Mouse (Mus musculus) lung, adult 2 months (tissue): ENCODE data around the gene Lsm3.
A peak's percentile ranks its signal among the peaks of the same experiment; 100 is the strongest.

Experiments
- CTCF ChIP-seq: fragments of 200-500 bp; IDR thresholded peaks from 2 replicates; pipeline ENCODE4 v1.5.1; 2011; ENCODE audit warnings: mild to moderate bottlenecking, low read length, control low read depth; ENCODE audit not compliant: insufficient read depth
- POLR2A ChIP-seq: fragments of 200-500 bp; IDR thresholded peaks from 2 replicates; pipeline ENCODE4 v1.6.1; 2011; ENCODE audit warnings: low read depth, mild to moderate bottlenecking, control low read depth, low read length, borderline replicate concordance; ENCODE audit errors: extremely low read depth

GRCm38 (mm10) chr6:91527227-91527860 is 11.6 kb downstream of the Lsm3 start:
- TF ChIP-seq POLR2A (no peak), CTCF (peak; percentile 34; the same call in 1 of the 2 replicates)
